Mouse (Mus musculus): ENCODE data around the gene Slc9a3r2. TPM values are rescaled to one million over a fixed set of nuclear protein-coding genes. Genes with fewer than 3 reads are reported as not detected.

Slc9a3r2 gene
- polyA plus RNA-seq, 1 experiment from 2014 or later, result 341 TPM

DNA sequence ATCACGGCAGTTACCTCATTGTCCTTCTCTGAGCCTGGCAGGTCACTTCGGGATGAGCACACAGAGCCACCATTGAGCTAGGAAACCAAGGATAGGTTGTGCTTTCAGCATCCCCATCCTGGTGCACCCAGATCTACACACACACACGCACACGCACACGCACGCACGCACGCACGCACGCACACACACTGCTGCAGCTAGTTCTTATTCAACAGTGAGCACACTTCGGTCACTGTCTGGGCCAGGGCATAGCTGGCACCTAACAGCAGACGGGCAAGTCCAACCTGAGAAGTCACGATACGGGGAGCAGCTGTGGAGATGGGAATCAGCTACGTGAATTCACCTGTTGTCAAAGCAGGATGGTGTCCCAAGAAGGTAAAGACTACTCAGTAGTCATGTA is 9.5 kb downstream of the Slc9a3r2 start:
- no peak overlapping the region for H3K9ac ChIP-seq (replicated peaks; ENCODE audit: low read depth)
- H3K36me3 ChIP-seq (ENCODE audit: insufficient read depth, low read length), result peaks cover 22% of the 10 kb centered on the region
- no peak overlapping the region for H3K4me3 ChIP-seq (ENCODE audit: low read depth, low read length)
- no peak for DNase-seq (ENCODE audit: low spot score)
- TF ChIP-seq EP300 (IDR thresholded peaks at IDR 0.05), result no peak
- no peak for TF ChIP-seq CTCF (IDR thresholded peaks at IDR 0.05)
- no peak overlapping the region for H3K4me2 ChIP-seq (replicated peaks; ENCODE audit: low read depth, low read length)
- 97% methylated on average over 15 of the region's 15 CpGs for WGBS
- no peaks in the 10 kb centered on the region for H3K27me3 ChIP-seq (replicated peaks; ENCODE audit: insufficient read depth, low read length)
- no peaks in the 10 kb centered on the region for H3K9me3 ChIP-seq (ENCODE audit: low read length)
- peaks cover 34% of the 10 kb centered on the region for H3K4me1 ChIP-seq (ENCODE audit: insufficient read depth, low read depth, low read length)
- no peak for ATAC-seq
- 0 out of 2 replicates have a peak overlapping the region, but pooled peaks have one; percentile 26 for H3K27ac ChIP-seq (ENCODE audit: low read length)

DNA sequence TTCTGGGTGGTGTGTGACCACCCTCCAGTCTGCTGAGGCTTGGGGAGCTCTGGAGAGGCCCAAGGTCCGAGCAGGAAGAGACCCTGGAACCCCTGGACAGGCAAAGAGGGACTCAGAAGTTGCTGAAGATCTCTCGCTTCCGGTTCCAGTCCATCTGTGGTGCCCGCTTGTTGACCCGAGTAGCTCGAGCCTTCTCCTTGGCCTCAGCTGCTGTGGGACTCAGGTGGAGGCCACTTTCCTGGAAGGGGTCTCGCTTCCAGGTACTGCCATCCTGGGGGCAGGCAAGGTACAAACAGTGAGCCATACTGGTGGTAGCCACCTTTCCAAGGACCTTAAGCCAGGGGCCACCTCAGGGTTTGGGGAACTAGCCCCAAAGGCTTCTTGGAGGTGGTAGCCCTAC is 10.0 kb downstream of the Slc9a3r2 start:
- Histone ChIP-seq H3K4me1 (ENCODE audit: insufficient read depth, low read depth, low read length) (peaks cover 39% of the 10 kb centered on the region), H3K36me3 (ENCODE audit: insufficient read depth, low read length) (peaks cover 22% of the 10 kb centered on the region), H3K4me2 (replicated peaks; ENCODE audit: low read depth, low read length) (no peak overlapping the region), H3K27ac (ENCODE audit: low read length) (peak overlapping the region; percentile 85), H3K27me3 (replicated peaks; ENCODE audit: insufficient read depth, low read length) (no peaks in the 10 kb centered on the region), H3K9ac (replicated peaks; ENCODE audit: low read depth) (no peak overlapping the region), H3K4me3 (ENCODE audit: low read depth, low read length) (no peak overlapping the region), H3K9me3 (ENCODE audit: low read length) (no peaks in the 10 kb centered on the region)
- no peak for ATAC-seq
- no peak for DNase-seq (ENCODE audit: low spot score)
- TF ChIP-seq CTCF (IDR thresholded peaks at IDR 0.05) (no peak), EP300 (IDR thresholded peaks at IDR 0.05) (no peak)
- WGBS, result 88% methylated on average over 7 of the region's 7 CpGs

DNA sequence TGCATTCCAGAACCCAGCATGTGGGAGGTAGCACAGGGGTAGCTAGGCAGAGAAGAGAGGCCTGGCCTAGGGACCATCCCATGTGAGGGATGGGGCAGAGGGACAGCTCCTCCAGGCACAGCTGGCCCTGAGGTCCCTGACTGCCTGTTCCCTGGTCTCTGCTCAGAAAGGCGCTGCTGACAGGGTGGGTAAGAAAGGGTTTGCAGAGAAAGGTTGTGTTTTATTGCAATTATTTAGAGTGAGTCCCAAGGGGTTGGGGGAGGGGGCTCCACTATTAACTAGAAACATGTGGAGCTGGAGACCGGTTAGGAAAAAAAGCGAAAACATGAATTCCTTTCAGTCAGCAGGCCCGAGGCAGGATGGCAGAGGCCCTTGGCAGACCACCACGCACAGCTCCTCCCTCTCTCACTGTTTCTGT is 10.5 kb downstream of the Slc9a3r2 start:
- H3K27me3 ChIP-seq (replicated peaks; ENCODE audit: insufficient read depth, low read length), result no peaks in the 10 kb centered on the region
- H3K27ac ChIP-seq (ENCODE audit: low read length), result peak overlapping the region; percentile 85
- peaks cover 22% of the 10 kb centered on the region for H3K36me3 ChIP-seq (ENCODE audit: insufficient read depth, low read length)
- no peak overlapping the region; the same call in 1 of the 2 replicates for H3K9ac ChIP-seq (replicated peaks; ENCODE audit: low read depth)
- TF ChIP-seq CTCF (IDR thresholded peaks at IDR 0.05) (no peak), EP300 (IDR thresholded peaks at IDR 0.05) (no peak)
- H3K4me2 ChIP-seq (replicated peaks; ENCODE audit: low read depth, low read length), result no peak overlapping the region
- no peak overlapping the region for H3K4me3 ChIP-seq (ENCODE audit: low read depth, low read length)
- ATAC-seq, result no peak
- peaks cover 39% of the 10 kb centered on the region for H3K4me1 ChIP-seq (ENCODE audit: insufficient read depth, low read depth, low read length)
- no peaks in the 10 kb centered on the region for H3K9me3 ChIP-seq (ENCODE audit: low read length)
- 81% methylated on average over 5 of the region's 5 CpGs for WGBS
- peak; percentile 27 for DNase-seq (ENCODE audit: low spot score)

DNA sequence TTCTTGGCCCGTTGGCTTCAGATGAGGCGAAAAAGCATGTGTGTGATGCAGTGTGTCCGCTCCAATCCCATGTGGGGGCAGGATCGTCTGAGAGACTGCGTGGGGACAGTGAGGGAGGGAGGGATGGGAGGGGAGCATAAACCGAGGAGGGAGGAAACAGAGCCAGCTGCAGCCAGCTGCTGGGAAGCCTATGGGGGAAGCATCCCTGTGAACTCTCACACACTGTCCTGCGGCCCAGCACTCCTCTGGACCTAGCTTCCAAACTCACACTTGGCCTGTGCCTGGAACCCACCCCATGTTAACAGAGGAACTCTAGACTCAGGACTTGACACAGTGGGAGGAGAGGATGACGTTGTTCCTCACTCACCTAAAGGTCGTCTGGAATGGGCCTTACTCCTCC is 11.3 kb downstream of the Slc9a3r2 start:
- WGBS, result 52% methylated on average over 9 of the region's 9 CpGs
- Histone ChIP-seq H3K9ac (replicated peaks; ENCODE audit: low read depth) (no peak overlapping the region; the same call in 1 of the 2 replicates), H3K27me3 (replicated peaks; ENCODE audit: insufficient read depth, low read length) (no peaks in the 10 kb centered on the region), H3K27ac (ENCODE audit: low read length) (peak overlapping the region; percentile 85), H3K4me2 (replicated peaks; ENCODE audit: low read depth, low read length) (no peak overlapping the region), H3K9me3 (ENCODE audit: low read length) (no peaks in the 10 kb centered on the region), H3K4me3 (ENCODE audit: low read depth, low read length) (no peak overlapping the region), H3K4me1 (ENCODE audit: insufficient read depth, low read depth, low read length) (peaks cover 38% of the 10 kb centered on the region), H3K36me3 (ENCODE audit: insufficient read depth, low read length) (peaks cover 22% of the 10 kb centered on the region)
- DNase-seq (ENCODE audit: low spot score) (peak; percentile 92), ATAC-seq (peak; percentile 80)
- TF ChIP-seq CTCF (IDR thresholded peaks at IDR 0.05) (no peak), EP300 (IDR thresholded peaks at IDR 0.05) (peak; percentile 57; the same call in 1 of the 2 replicates)

DNA sequence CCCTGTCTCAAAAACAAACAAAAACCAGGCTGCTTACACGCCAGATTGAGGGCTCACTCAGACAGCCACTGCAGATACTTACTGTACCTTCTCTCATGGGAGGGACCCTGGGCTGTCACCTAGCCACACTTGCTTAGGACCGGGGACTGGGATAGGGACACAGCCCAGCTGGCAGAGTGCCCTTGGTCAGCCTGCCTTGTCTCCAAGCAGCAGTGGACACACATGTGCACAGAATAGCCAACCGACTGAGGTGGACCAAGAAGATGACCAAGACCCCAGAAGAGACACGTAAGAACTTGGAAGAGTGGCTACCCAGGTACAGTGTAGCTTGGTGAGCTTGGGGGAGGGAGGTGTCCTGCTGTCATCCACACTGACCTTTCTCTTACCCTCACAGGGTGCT is 11.9 kb downstream of the Slc9a3r2 start:
- DNase-seq (ENCODE audit: low spot score), result no peak
- H3K4me1 ChIP-seq (ENCODE audit: insufficient read depth, low read depth, low read length), result peaks cover 38% of the 10 kb centered on the region
- no peak for ATAC-seq
- H3K27ac ChIP-seq (ENCODE audit: low read length), result peak overlapping the region; percentile 85
- no peak overlapping the region for H3K9ac ChIP-seq (replicated peaks; ENCODE audit: low read depth)
- TF ChIP-seq CTCF (IDR thresholded peaks at IDR 0.05) (no peak), EP300 (IDR thresholded peaks at IDR 0.05) (no peak)
- H3K4me3 ChIP-seq (ENCODE audit: low read depth, low read length), result no peak overlapping the region
- no peaks in the 10 kb centered on the region for H3K9me3 ChIP-seq (ENCODE audit: low read length)
- WGBS, result 69% methylated on average over 4 of the region's 4 CpGs
- peaks cover 22% of the 10 kb centered on the region for H3K36me3 ChIP-seq (ENCODE audit: insufficient read depth, low read length)
- no peak overlapping the region for H3K4me2 ChIP-seq (replicated peaks; ENCODE audit: low read depth, low read length)
- no peaks in the 10 kb centered on the region for H3K27me3 ChIP-seq (replicated peaks; ENCODE audit: insufficient read depth, low read length)

DNA sequence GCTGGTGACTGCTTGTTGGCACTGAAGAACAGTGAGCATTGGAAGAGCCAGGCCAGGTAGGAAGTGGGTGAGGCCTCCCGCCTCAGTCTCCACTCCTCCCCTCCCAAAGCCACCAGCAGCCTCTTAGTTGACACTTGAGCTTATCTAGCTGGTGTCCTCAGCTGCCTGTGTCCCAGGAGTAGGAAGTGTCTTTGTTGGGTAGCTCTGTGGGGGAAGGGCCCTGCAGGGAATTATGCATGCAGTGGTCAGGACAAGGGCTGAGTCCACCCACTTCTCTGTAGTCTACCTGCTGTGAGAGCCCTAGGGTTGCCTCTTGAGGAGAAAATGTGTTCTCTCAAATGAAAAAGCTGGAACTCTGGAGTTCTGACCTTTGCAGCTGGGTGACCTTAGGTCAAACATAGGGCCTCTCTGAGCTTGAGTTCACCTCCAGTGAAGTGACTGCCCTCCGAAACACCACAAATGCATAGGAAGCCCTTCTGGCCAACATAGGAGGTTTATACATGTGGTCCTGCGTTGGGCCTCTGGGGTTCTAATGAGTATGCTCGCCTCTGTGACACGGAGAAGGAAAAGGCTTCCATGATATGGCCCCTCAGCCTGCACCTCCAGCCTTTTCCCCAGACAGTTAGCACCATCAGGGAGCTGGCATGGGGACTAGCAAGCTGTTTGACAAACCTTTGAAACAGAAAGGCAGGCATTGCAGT is 13.2 kb downstream of the Slc9a3r2 start:
- Histone ChIP-seq H3K27me3 (replicated peaks; ENCODE audit: insufficient read depth, low read length) (no peaks in the 10 kb centered on the region), H3K4me1 (ENCODE audit: insufficient read depth, low read depth, low read length) (peaks cover 42% of the 10 kb centered on the region), H3K36me3 (ENCODE audit: insufficient read depth, low read length) (peaks cover 18% of the 10 kb centered on the region; the same call in 1 of the 2 replicates), H3K4me3 (ENCODE audit: low read depth, low read length) (no peak overlapping the region), H3K4me2 (replicated peaks; ENCODE audit: low read depth, low read length) (no peak overlapping the region), H3K27ac (ENCODE audit: low read length) (peak overlapping the region; percentile 52), H3K9me3 (ENCODE audit: low read length) (no peaks in the 10 kb centered on the region), H3K9ac (replicated peaks; ENCODE audit: low read depth) (no peak overlapping the region)
- TF ChIP-seq CTCF (IDR thresholded peaks at IDR 0.05) (no peak), EP300 (IDR thresholded peaks at IDR 0.05) (peak; percentile 22; the same call in 1 of the 2 replicates)
- DNase-seq (ENCODE audit: low spot score) (peak; percentile 75), ATAC-seq (peak; percentile 36)
- WGBS, result 48% methylated on average over 5 of the region's 5 CpGs
